Mouse (Mus musculus): ENCODE measurements around the gene Mab21l1.

Mab21l1 gene

GRCm38 (mm10) chr3:55782056-55782687 lies at the start of gene Mab21l1:
Gene Mab21l1, plus strand, starts transcription at chr3:55782510.
- no peak for TF ChIP-seq GATA4 (IDR thresholded peaks at IDR 0.05; ENCODE audit: insufficient replicate concordance, low read length)

- no peak for TF ChIP-seq GATA4 (IDR thresholded peaks at IDR 0.05; ENCODE audit: insufficient replicate concordance, low read length)
These were observed 48.6 kb upstream of the Mab21l1 start for GRCm38 (mm10) chr3:55733665-55734064.

- no peak for TF ChIP-seq GATA4 (IDR thresholded peaks at IDR 0.05; ENCODE audit: insufficient replicate concordance, low read length)
These were observed 40.9 kb upstream of the Mab21l1 start for GRCm38 (mm10) chr3:55741428-55741827.

GRCm38 (mm10) chr3:55742218-55742617 lies 40.1 kb upstream of the Mab21l1 start:
- TF ChIP-seq GATA4 (IDR thresholded peaks at IDR 0.05; ENCODE audit: insufficient replicate concordance, low read length), result no peak

- TF ChIP-seq GATA4 (IDR thresholded peaks at IDR 0.05; ENCODE audit: insufficient replicate concordance, low read length), result no peak
These were observed 39.7 kb upstream of the Mab21l1 start for GRCm38 (mm10) chr3:55742654-55743053.

GRCm38 (mm10) chr3:55743885-55744284 lies 38.4 kb upstream of the Mab21l1 start:
- no peak for TF ChIP-seq GATA4 (IDR thresholded peaks at IDR 0.05; ENCODE audit: insufficient replicate concordance, low read length)

GRCm38 (mm10) chr3:55750445-55751065 lies 31.8 kb upstream of the Mab21l1 start:
- no peak for TF ChIP-seq GATA4 (IDR thresholded peaks at IDR 0.05; ENCODE audit: insufficient replicate concordance, low read length)

- TF ChIP-seq GATA4 (IDR thresholded peaks at IDR 0.05; ENCODE audit: insufficient replicate concordance, low read length), result no peak
These were observed 30.9 kb upstream of the Mab21l1 start for GRCm38 (mm10) chr3:55751363-55751762.

GRCm38 (mm10) chr3:55752558-55752957 lies 29.8 kb upstream of the Mab21l1 start:
- no peak for TF ChIP-seq GATA4 (IDR thresholded peaks at IDR 0.05; ENCODE audit: insufficient replicate concordance, low read length)

- TF ChIP-seq GATA4 (IDR thresholded peaks at IDR 0.05; ENCODE audit: insufficient replicate concordance, low read length), result no peak
These were observed 28.4 kb upstream of the Mab21l1 start for GRCm38 (mm10) chr3:55753872-55754271.

GRCm38 (mm10) chr3:55754981-55755608 lies 27.2 kb upstream of the Mab21l1 start:
- no peak for TF ChIP-seq GATA4 (IDR thresholded peaks at IDR 0.05; ENCODE audit: insufficient replicate concordance, low read length)

GRCm38 (mm10) chr3:55755805-55756601 lies 26.3 kb upstream of the Mab21l1 start:
- no peak for TF ChIP-seq GATA4 (IDR thresholded peaks at IDR 0.05; ENCODE audit: insufficient replicate concordance, low read length)

- no peak for TF ChIP-seq GATA4 (IDR thresholded peaks at IDR 0.05; ENCODE audit: insufficient replicate concordance, low read length)
These were observed 25.6 kb upstream of the Mab21l1 start for GRCm38 (mm10) chr3:55756602-55757190.

GRCm38 (mm10) chr3:55758297-55758696 lies 24.0 kb upstream of the Mab21l1 start:
- TF ChIP-seq GATA4 (IDR thresholded peaks at IDR 0.05; ENCODE audit: insufficient replicate concordance, low read length), result no peak

- no peak for TF ChIP-seq GATA4 (IDR thresholded peaks at IDR 0.05; ENCODE audit: insufficient replicate concordance, low read length)
These were observed 18.7 kb upstream of the Mab21l1 start for GRCm38 (mm10) chr3:55763591-55763990.
